Mouse (Mus musculus) megakaryocyte-erythroid progenitor cell, adult 5 weeks (primary cell): ENCODE data around the gene Clock. TPM values are rescaled to one million over a fixed set of nuclear protein-coding genes. Genes with fewer than 3 reads are reported as not detected.

Experiments
- polyA plus RNA-seq: library from polyadenylated mRNA; stranded (reverse); fragments of >175 nt; gene quantifications from 2 replicates; pipeline ENCODE4 v1.2.3, GENCODE M21; 2012

Gene Clock
- polyA plus RNA-seq: 0.61 and 1.1 TPM in 2 replicates

GRCm38 (mm10) chr5:76304452-76305341 is at the start of gene Clock:
Gene Clock, minus strand, starts transcription at chr5:76304792.

DNA sequence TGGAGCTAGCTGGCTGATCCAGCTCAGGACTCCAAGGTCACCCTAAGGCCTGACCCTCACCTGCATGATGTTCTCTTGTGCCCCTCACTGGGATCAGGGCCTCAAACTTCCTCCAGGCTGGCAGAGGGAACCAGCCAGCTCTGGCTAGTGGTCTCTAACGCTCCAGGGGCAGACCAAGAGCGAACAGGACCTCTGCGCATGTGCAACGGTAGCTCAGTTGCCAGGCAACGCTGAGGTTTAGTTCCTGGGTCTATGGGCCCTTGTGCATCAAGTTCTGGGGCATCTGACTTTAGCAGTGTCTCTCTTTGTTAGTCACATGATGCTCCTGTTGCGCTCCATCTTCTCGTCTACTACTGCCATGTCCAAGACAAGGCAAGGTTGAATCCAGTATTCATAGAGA is 26.4 kb upstream of the Clock start, which contains the start of gene Pdcl2:
Pdcl2 (minus strand) TSS at position 204 of the 400 bp plus-strand sequence.

DNA sequence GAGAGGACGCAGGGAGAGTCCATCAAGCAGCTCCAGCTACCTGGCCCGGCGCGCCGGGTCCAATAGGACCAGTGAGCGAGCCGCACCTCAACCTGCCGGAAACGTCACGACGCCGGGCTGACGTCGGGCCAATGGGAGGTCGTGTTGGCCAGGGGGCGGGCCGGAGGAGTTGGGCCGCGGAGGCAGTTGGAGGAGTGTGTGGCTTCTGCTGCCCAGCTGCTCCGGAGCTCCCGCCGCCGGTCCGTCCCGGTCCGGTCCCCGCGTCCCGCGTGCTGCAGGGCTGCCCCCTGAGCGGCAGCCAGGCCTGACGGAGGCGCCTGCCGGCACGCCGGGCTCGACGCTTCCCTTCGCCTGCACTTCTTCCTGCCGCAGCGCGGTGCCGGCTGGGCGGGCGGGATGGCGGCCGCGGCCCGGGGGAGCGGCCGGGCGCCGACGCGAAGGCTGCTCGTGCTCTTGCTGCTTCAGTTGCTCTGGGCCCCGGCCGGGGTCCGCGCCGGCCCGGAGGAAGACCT is 120.8 kb downstream of the Clock start, which contains the start of gene Tmem165:
Tmem165 (plus strand) TSS at position 131 of the 512 bp plus-strand sequence.

Other genes starting within 250 kb of the Clock start
- 32.8 and 37.1 TPM in 2 replicates for gene Srd5a3, start 164.5 kb downstream of the Clock start, polyA plus RNA-seq
- 59.2 and 92.3 TPM in 2 replicates for gene Tmem165, start 120.9 kb downstream of the Clock start, polyA plus RNA-seq
- gene Pdcl2, start 26.4 kb upstream of the Clock start, polyA plus RNA-seq: not detected in 2 replicates
- gene Nmu, start 59.0 kb upstream of the Clock start, polyA plus RNA-seq: not detected in 2 replicates
- gene Gm7271, start 179.2 kb upstream of the Clock start, polyA plus RNA-seq: not detected in 2 replicates
- 1.8 and 2.0 TPM in 2 replicates for gene Exoc1, start 224.5 kb upstream of the Clock start, polyA plus RNA-seq